Mouse (Mus musculus) liver, adult 2 months (tissue): Measurements from ENCODE around the gene Wfdc3.

Experiments
- CTCF ChIP-seq: fragments of 200-500 bp; IDR thresholded peaks from 2 replicates; pipeline ENCODE4 v1.5.1; 2011; ENCODE audit warnings: low read depth, low read length, control low read depth
- POLR2A ChIP-seq: fragments of 200-500 bp; IDR thresholded peaks from 2 replicates; pipeline ENCODE4 v1.6.1; 2011; ENCODE audit warnings: low read length, control low read depth; ENCODE audit not compliant: insufficient read depth; ENCODE audit errors: extremely low read depth

DNA sequence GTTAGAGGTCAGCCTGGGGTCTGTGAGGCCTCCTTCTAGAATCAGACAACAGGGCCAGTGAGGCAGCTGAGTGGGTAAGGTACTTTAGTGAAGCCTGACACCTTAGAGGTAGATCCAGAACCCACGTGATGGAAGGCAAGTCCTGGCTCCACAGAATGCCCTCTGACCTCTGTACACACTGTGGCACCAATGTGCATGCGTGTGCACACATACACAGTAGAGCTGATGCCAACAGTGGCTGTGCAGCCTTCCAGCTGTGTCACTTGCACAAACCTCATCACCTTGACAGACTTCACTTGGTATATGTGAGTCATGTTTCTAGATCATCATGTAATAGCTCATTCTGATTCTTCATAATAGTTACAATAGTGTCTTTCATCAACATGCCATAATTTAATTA is 6.7 kb upstream of the Wfdc3 start:
- no peak for TF ChIP-seq POLR2A
- no peak for TF ChIP-seq CTCF
